Mouse (Mus musculus): Measurements from ENCODE around the gene Dgcr2. TPM values are rescaled to one million over a fixed set of nuclear protein-coding genes. Genes with fewer than 3 reads are reported as not detected.

Dgcr2 gene
- polyA plus RNA-seq, 1 experiment from 2014 or later: 119 TPM

Other genes with a start within 250 kb of the Dgcr2 start
- gene Med15, start 165.7 kb downstream of the Dgcr2 start, polyA plus RNA-seq (2015; fragmentation: Nextera tagmentation; extraction: Ambion mirVana): 53.2 and 59.4 TPM in 2 replicates
- 93.2 and 93.4 TPM in 2 replicates for gene Klhl22, start 138.9 kb downstream of the Dgcr2 start, polyA plus RNA-seq (2015; fragmentation: Nextera tagmentation; extraction: Ambion mirVana)
- gene Scarf2, start 101.3 kb downstream of the Dgcr2 start, polyA plus RNA-seq (2015; fragmentation: Nextera tagmentation; extraction: Ambion mirVana): 1.7 and 2.6 TPM in 2 replicates
- 3.5 and 4.9 TPM in 2 replicates for gene B830017H08Rik, start 65.4 kb downstream of the Dgcr2 start, polyA plus RNA-seq (2015; fragmentation: Nextera tagmentation; extraction: Ambion mirVana)
- 3.9 and 5.2 TPM in 2 replicates for gene Car15, start 60.2 kb downstream of the Dgcr2 start, polyA plus RNA-seq (2015; fragmentation: Nextera tagmentation; extraction: Ambion mirVana)
- 0.53 and 0.68 TPM in 2 replicates for gene Gm20518, start 6.9 kb downstream of the Dgcr2 start, polyA plus RNA-seq (2015; fragmentation: Nextera tagmentation; extraction: Ambion mirVana)
- gene Tssk1, start 4.3 kb downstream of the Dgcr2 start, polyA plus RNA-seq (2015; fragmentation: Nextera tagmentation; extraction: Ambion mirVana): not detected in 2 replicates
- 0.11 TPM in 1 of 2 replicates, not detected in the other for gene Tssk2, start 75 bp upstream of the Dgcr2 start, polyA plus RNA-seq (2015; fragmentation: Nextera tagmentation; extraction: Ambion mirVana)
- 51.7 and 57.1 TPM in 2 replicates for gene Ess2, start 12.8 kb upstream of the Dgcr2 start, polyA plus RNA-seq (2015; fragmentation: Nextera tagmentation; extraction: Ambion mirVana)
- gene Gsc2, start 16.5 kb upstream of the Dgcr2 start, polyA plus RNA-seq (2015; fragmentation: Nextera tagmentation; extraction: Ambion mirVana): 0.38 and 1.1 TPM in 2 replicates
- 169 and 179 TPM in 2 replicates for gene Slc25a1, start 29.7 kb upstream of the Dgcr2 start, polyA plus RNA-seq (2015; fragmentation: Nextera tagmentation; extraction: Ambion mirVana)
- gene Vpreb2, start 81.9 kb upstream of the Dgcr2 start, polyA plus RNA-seq (2015; fragmentation: Nextera tagmentation; extraction: Ambion mirVana): not detected in 2 replicates
- gene Dgcr6, start 154.3 kb upstream of the Dgcr2 start, polyA plus RNA-seq (2015; fragmentation: Nextera tagmentation; extraction: Ambion mirVana): 160 and 171 TPM in 2 replicates
- 3.7 and 5.0 TPM in 2 replicates for gene Prodh, start 191.6 kb upstream of the Dgcr2 start, polyA plus RNA-seq (2015; fragmentation: Nextera tagmentation; extraction: Ambion mirVana)
- 25.0 and 27.2 TPM in 2 replicates for gene Rtn4r, start 229.1 kb upstream of the Dgcr2 start, polyA plus RNA-seq (2015; fragmentation: Nextera tagmentation; extraction: Ambion mirVana)

Data from midbrain, embryonic 15.5 days (tissue).